Mouse (Mus musculus) heart, embryonic 16.5 days (tissue): ENCODE measurements around the gene Tff2. TPM values are rescaled to one million over a fixed set of nuclear protein-coding genes. Genes with fewer than 3 reads are reported as not detected.

Experiments
- ATAC-seq: fragments of 200-750 bp; cut with Nextera tagmentation; replicated peaks from 2 replicates; pipeline ENCODE4 v1.8.0; 2017; ENCODE audit warnings: moderate number of reproducible peaks; ENCODE audit not compliant: insufficient read depth, low FRiP score; ENCODE audit errors: extremely low read depth
- H3K27ac ChIP-seq: fragments of 300-500 bp; sonication (generic); 2 replicates; pipeline ENCODE4 v1.5.1; 2014; ENCODE audit warnings: mild to moderate bottlenecking, low read length, control low read depth, moderate library complexity
- H3K27me3 ChIP-seq: fragments of 300-500 bp; sonication (generic); 2 replicates; pipeline ENCODE4 v1.6.1; 2014; ENCODE audit warnings: low read length, mixed read lengths; ENCODE audit not compliant: control insufficient read depth, insufficient read depth
- H3K36me3 ChIP-seq: fragments of 300-500 bp; sonication (generic); 2 replicates; pipeline ENCODE4 v1.6.1; 2014; ENCODE audit not compliant: control insufficient read depth, insufficient read depth
- H3K4me1 ChIP-seq: fragments of 300-500 bp; sonication (generic); 2 replicates; pipeline ENCODE4 v1.6.1; 2014; ENCODE audit warnings: low read length, mixed read lengths; ENCODE audit not compliant: control insufficient read depth, insufficient read depth
- H3K4me2 ChIP-seq: fragments of 300-500 bp; sonication (generic); 2 replicates; pipeline ENCODE4 v1.6.1; 2014; ENCODE audit warnings: low read depth, mild to moderate bottlenecking, control low read depth, low read length
- H3K4me3 ChIP-seq: fragments of 300-500 bp; sonication (generic); 2 replicates; pipeline ENCODE4 v1.5.1; 2014; ENCODE audit warnings: mild to moderate bottlenecking, control low read depth, low read length
- H3K9ac ChIP-seq: fragments of 300-500 bp; sonication (generic); 2 replicates; pipeline ENCODE4 v1.6.1; 2014; ENCODE audit warnings: low read length, control low read depth
- H3K9me3 ChIP-seq: fragments of 300-500 bp; sonication (generic); replicated peaks from 2 replicates; pipeline ENCODE4 v1.6.1; 2016; ENCODE audit warnings: low read length; ENCODE audit not compliant: control insufficient read depth
- WGBS: fragments of 180-500 bp; shearing (Covaris S2); extraction: QIAGEN DNeasy Blood & Tissue Kit; methylation state at CpG from one replicate; pipeline ENCODE4 v1.1.7; 2014; 5-methylcytosine and 5-hydroxymethylcytosine counted together
- polyA plus RNA-seq: library from polyadenylated mRNA; unstranded; fragments of >200 nt; fragmentation: Nextera tagmentation; extraction: Ambion mirVana; gene quantifications from 2 replicates; pipeline ENCODE4 v1.2.1, GENCODE M21; 2015

Gene Tff2
- not detected in 2 replicates for polyA plus RNA-seq

- no peak within 1 kb of the TSS for H3K9ac ChIP-seq
- H3K4me3 ChIP-seq: no peak within 1 kb of the TSS
- H3K27me3 ChIP-seq: no peaks in the 10 kb centered on the region
- H3K36me3 ChIP-seq: no peaks in the 10 kb centered on the region
- 56% methylated on average over 15 of the region's 15 CpGs for WGBS
- no peaks in the 10 kb centered on the region for H3K4me1 ChIP-seq
- ATAC-seq: no peak
- H3K27ac ChIP-seq: no peak within 1 kb of the TSS
- peaks cover 6% of the 10 kb centered on the region; the same call in 1 of the 2 replicates for H3K9me3 ChIP-seq
- H3K4me2 ChIP-seq: no peak within 1 kb of the TSS
These were observed at the start of gene Tff2 for GRCm38 (mm10) chr17:31144040-31145037. Gene Tff2, minus strand, starts transcription at chr17:31144282.

DNA sequence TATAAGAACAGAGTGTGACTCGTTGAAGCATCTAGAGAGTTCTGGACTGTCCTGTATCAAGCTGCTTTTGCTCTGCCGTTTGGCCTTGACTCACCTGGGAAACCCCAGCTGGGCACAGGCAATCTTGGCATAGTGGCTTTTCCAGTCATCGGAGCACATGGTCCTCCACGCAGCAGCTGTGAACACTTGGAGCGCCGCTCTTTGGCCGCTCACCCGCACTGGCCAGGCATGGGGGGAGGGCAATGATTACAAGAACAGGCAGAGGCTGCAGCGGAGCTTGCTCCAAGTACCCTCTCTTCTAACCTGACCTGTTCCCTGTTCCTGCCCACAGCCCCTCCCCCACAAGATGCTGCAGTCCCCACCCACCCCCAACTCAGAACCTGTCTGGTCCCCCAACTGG, 49.3 kb upstream of the Tff2 start:
- no peak overlapping the region for H3K27ac ChIP-seq
- no peak for ATAC-seq
- no peak overlapping the region for H3K4me2 ChIP-seq
- no peaks in the 10 kb centered on the region for H3K4me1 ChIP-seq
- H3K4me3 ChIP-seq: no peak overlapping the region
- no peaks in the 10 kb centered on the region for H3K27me3 ChIP-seq
- H3K9me3 ChIP-seq: no peaks in the 10 kb centered on the region
- 76% methylated on average over 9 of the region's 9 CpGs for WGBS
- H3K9ac ChIP-seq: no peak overlapping the region
- no peaks in the 10 kb centered on the region for H3K36me3 ChIP-seq

DNA sequence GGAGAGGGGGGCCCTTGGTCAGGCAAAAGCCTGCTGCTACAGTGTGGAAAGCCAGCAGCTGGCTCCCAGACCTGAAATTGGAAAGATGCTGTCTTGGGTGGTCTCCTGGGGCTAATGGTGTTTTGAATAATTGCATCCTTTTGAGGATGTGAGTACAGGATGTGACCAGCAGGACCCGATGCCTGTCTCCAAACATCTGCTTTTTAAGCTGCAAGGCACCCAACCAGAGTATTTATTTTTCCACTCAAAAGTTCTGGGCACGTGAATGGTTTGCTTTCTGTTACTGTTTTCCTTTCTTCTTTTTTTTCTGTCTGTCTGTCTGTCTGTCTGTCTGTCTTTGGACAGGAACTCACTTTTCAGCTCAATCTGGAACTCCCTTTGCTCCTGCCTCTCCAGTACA, 48.6 kb upstream of the Tff2 start:
- 48% methylated on average over 2 of the region's 2 CpGs for WGBS
- no peak overlapping the region for H3K4me2 ChIP-seq
- no peaks in the 10 kb centered on the region for H3K4me1 ChIP-seq
- no peak overlapping the region for H3K27ac ChIP-seq
- H3K9me3 ChIP-seq: no peaks in the 10 kb centered on the region
- no peak overlapping the region for H3K4me3 ChIP-seq
- no peaks in the 10 kb centered on the region for H3K27me3 ChIP-seq
- ATAC-seq: no peak
- H3K9ac ChIP-seq: no peak overlapping the region
- no peaks in the 10 kb centered on the region for H3K36me3 ChIP-seq

DNA sequence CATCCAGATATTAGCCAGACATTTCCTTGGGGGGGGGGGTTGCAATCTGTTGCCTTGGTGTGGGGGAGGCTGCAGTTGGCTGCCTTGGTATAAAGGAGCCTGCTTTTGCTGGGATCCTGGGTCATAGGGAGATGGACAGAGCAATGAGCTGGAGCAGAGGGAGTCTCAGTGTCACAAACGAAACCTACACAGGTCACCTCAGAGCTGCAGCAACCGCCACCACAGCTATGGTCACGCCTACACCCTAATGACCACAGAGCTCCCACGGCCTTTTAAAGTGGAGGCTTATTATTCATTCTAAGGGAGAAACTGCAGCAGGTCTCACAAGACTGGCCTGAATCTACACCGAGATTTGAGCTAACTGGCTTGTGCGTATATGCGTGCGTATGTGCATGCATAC, 47.7 kb upstream of the Tff2 start:
- 78% methylated on average over 8 of the region's 8 CpGs for WGBS
- no peak overlapping the region for H3K9ac ChIP-seq
- no peak overlapping the region for H3K4me3 ChIP-seq
- H3K27ac ChIP-seq: no peak overlapping the region
- H3K27me3 ChIP-seq: no peaks in the 10 kb centered on the region
- H3K4me1 ChIP-seq: no peaks in the 10 kb centered on the region
- H3K36me3 ChIP-seq: no peaks in the 10 kb centered on the region
- H3K9me3 ChIP-seq: no peaks in the 10 kb centered on the region
- no peak overlapping the region for H3K4me2 ChIP-seq
- ATAC-seq: no peak

DNA sequence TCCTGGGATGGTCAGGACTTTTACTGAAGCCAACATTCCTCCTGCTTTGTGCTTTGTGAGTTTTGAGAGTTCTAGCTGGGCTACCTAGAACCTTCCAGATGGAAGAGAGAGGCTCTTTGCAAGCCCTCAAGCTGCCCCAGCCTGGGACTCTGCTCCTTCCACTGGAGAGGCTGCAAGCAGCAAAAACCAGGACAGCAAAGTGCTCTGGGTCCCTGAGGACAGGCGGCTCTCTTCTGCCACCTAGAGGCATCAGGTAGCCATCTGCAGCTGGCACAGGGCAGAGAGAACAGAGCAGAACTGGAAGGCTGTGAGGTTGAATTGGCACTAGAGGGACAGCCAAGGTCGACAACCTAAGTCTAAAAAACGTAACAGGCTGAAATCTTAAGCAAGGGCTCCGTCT, 43.3 kb upstream of the Tff2 start:
- Histone ChIP-seq H3K9ac (no peak overlapping the region), H3K9me3 (no peaks in the 10 kb centered on the region), H3K4me2 (no peak overlapping the region), H3K27me3 (no peaks in the 10 kb centered on the region), H3K4me3 (no peak overlapping the region), H3K27ac (no peak overlapping the region), H3K4me1 (no peaks in the 10 kb centered on the region), H3K36me3 (no peaks in the 10 kb centered on the region)
- ATAC-seq: no peak
- 23% methylated on average over 4 of the region's 4 CpGs for WGBS

DNA sequence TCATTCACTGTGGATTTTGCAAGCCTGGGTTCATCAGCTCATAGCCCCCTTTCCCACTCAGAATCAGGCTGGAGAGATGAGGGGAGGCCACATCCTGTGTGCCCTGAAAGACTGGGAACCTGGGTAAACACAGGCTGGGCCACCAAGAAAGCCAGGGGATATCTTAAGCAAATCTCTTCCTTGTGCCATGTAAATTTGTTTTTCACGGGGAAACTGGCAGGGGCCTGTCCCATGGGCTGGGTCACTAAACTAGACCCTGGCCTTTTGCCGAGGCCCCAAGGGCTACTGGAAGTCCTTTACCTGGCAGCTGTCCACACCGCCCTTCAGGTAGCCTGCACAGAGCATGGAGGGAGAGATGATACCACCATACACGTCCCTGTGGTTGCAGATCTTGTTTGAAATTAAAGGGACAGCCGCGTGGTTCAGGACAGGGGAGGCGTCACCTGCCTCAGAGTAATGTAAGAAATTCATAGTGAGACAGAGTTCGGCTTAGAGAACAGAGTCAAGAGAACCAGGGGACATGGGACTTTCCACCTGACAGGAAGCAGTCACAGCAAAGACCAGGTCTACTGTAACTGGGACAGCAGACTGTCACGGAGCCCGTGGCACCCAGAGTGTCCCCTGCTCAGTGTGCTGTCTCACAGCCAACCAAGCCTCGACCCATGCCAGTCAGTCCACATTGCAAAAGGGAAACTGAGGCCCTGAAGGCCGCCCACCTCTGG, 40.3 kb upstream of the Tff2 start:
- WGBS: 76% methylated on average over 12 of the region's 12 CpGs
- H3K9me3 ChIP-seq: no peaks in the 10 kb centered on the region
- no peak for ATAC-seq
- H3K27me3 ChIP-seq: no peaks in the 10 kb centered on the region
- H3K27ac ChIP-seq: no peak overlapping the region
- no peak overlapping the region for H3K4me2 ChIP-seq
- H3K9ac ChIP-seq: no peak overlapping the region
- H3K4me1 ChIP-seq: no peaks in the 10 kb centered on the region
- H3K36me3 ChIP-seq: no peaks in the 10 kb centered on the region
- H3K4me3 ChIP-seq: no peak overlapping the region

DNA sequence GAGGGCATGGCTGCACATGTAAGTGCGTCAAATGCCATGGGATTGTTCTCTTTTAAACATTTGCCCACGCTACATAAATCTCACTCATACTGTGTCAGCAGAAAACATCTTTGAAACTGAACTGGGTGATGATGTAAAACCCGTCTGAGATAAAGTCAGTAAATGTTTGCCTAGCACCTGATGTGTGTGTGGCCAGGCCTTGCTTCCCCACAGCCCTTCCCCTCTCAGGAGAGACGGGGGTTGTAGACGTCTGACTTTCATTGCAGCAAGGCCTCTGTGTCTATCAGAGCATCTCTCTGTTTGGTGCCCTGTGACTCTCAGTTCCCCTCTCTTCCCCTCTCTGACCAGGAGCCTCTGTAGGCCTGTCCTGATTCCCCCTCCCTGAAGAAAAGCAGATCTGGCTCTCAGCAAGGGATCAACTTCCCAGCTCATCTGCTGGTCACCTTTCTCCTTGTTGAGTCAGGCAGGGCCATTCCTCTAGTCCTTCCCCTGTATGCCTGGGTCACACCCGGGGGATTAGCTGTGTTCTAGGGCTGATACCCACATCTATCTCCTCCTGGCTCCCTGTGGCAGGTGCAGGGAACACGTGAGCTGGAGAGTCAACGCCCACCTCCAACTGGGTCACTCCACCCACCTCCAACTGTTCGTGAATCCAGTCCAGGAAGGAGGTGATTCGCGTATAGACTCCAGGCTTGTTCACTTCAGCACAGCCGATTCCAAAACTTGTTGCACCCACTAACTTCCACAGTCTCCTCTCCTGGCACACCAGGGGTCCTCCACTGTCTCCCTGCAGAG, 39.3 kb upstream of the Tff2 start:
- ATAC-seq: no peak
- Histone ChIP-seq H3K9me3 (no peaks in the 10 kb centered on the region), H3K9ac (no peak overlapping the region), H3K27ac (no peak overlapping the region), H3K27me3 (no peaks in the 10 kb centered on the region), H3K4me1 (no peaks in the 10 kb centered on the region), H3K4me3 (no peak overlapping the region), H3K4me2 (no peak overlapping the region), H3K36me3 (no peaks in the 10 kb centered on the region)
- 61% methylated on average over 12 of the region's 12 CpGs for WGBS

- no peak for ATAC-seq
- no peak overlapping the region for H3K4me3 ChIP-seq
- no peaks in the 10 kb centered on the region for H3K36me3 ChIP-seq
- no peaks in the 10 kb centered on the region for H3K4me1 ChIP-seq
- no peak overlapping the region for H3K4me2 ChIP-seq
- H3K27me3 ChIP-seq: no peaks in the 10 kb centered on the region
- H3K9me3 ChIP-seq: no peaks in the 10 kb centered on the region
- no peak overlapping the region for H3K27ac ChIP-seq
- 78% methylated on average over 4 of the region's 4 CpGs for WGBS
- no peak overlapping the region for H3K9ac ChIP-seq
These were observed 37.4 kb upstream of the Tff2 start for GRCm38 (mm10) chr17:31181490-31181889.
